Mouse (Mus musculus): ENCODE data around the gene Cog8. TPM values are rescaled to one million over a fixed set of nuclear protein-coding genes. Genes with fewer than 3 reads are reported as not detected.

Gene Cog8
- 10 to 100 TPM; 18.7 to 20.3 TPM for total RNA-seq (2021)
- long read RNA-seq, experiment 1, full-length matches to known transcripts = 13 of 18 reads
- long read RNA-seq, experiment 1, partial matches to known transcripts = 3 of 18 reads
- long read RNA-seq, experiment 1, other reads (novel, unspliced or antisense) = 2 of 18 reads
- long read RNA-seq, experiment 2, full-length matches to known transcripts = 15 of 32 reads
- long read RNA-seq, experiment 2, partial matches to known transcripts = 8 of 32 reads
- long read RNA-seq, experiment 2, other reads (novel, unspliced or antisense) = 9 of 32 reads

GRCm38 (mm10) chr8:107056076-107056972, at the start of gene Cog8, which contains the start of gene Nip7:
Cog8 (minus strand) TSS chr8:107056689.
Nip7 (plus strand) TSS chr8:107056877.
- Histone ChIP-seq H3K4me3 (peak within 1 kb of the TSS; percentile 99), H3K27ac (peak within 1 kb of the TSS; percentile 95)
- peak; percentile 98 for DNase-seq
- intact Hi-C loops (cut with DNase I) = loop anchor here (1.0 kb wide), 1 partner anchor 25 kb away; the partner anchor contains the start of gene Vps4a
- TF ChIP-seq CTCF (IDR thresholded peaks at IDR 0.05) = no peak

GRCm38 (mm10) chr8:107104547-107104946, 48.1 kb upstream of the Cog8 start:
- TF ChIP-seq CTCF (IDR thresholded peaks at IDR 0.05) = peak; percentile 90
- intact Hi-C loops (cut with DNase I) = loop anchor here (1.0 kb wide), 1 partner anchor 220 kb away; no protein-coding TSS in a partner anchor
- H3K4me3 ChIP-seq = no peak overlapping the region
- DNase-seq = peak; percentile 84
- H3K27ac ChIP-seq = no peak overlapping the region

- intact Hi-C loops (cut with DNase I) = no loop called here
- H3K27ac ChIP-seq = no peak overlapping the region
- TF ChIP-seq CTCF (IDR thresholded peaks at IDR 0.05) = no peak
- no peak overlapping the region for H3K4me3 ChIP-seq
- DNase-seq = no peak
These were observed 44.1 kb upstream of the Cog8 start for GRCm38 (mm10) chr8:107100635-107101034.

DNA sequence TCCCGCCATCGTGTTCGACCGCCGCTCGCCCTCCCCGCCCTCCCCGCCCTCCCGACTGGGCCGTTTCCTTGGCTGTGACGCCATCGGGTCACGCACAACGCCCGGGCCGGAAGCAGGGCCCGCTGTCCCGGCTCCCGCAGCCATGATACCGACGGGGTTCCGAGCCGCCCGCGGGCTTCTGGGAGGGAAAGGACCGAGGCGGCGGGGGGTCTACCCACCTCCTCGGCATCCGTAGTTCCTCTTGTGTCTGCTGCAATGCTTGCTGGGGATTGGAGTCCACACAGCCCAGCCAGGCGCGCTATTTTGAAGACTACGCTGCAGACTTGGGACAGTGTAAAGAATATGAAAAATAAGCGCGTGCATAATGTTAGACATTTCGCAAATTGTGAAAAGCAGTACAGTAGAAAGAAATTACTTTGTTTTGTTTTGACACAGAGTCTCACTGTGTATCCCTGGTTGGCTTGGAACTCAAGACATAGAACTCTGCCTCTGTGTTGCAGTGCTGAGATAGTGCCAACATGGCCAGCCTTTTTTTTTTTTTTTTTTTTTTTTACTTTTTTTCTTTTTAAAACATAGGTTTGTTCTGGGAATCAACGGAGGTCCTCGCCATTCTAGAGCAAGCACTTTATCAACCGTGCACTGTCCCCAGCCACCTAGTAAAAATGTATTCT, 40.0 kb upstream of the Cog8 start, which contains the start of gene Terf2:
Terf2 (minus strand) TSS at position 182 of the 671 bp plus-strand sequence.
- Histone ChIP-seq H3K27ac (peak within 1 kb of the TSS; percentile 97), H3K4me3 (peak within 1 kb of the TSS; percentile 87)
- TF ChIP-seq CTCF (IDR thresholded peaks at IDR 0.05) = no peak
- peak; percentile 97 for DNase-seq
- intact Hi-C loops (cut with DNase I) = no loop called here

GRCm38 (mm10) chr8:107095717-107096365, 39.4 kb upstream of the Cog8 start:
- TF ChIP-seq CTCF (IDR thresholded peaks at IDR 0.05) = no peak; the same call in 1 of the 2 replicates
- H3K4me3 ChIP-seq = peak overlapping the region; percentile 87
- peak overlapping the region; percentile 97 for H3K27ac ChIP-seq
- no peak for DNase-seq
- intact Hi-C loops (cut with DNase I) = no loop called here

GRCm38 (mm10) chr8:107090531-107090930, 34.0 kb upstream of the Cog8 start:
- intact Hi-C loops (cut with DNase I) = no loop called here
- TF ChIP-seq CTCF (IDR thresholded peaks at IDR 0.05) = no peak
- DNase-seq = peak; percentile 74

DNA sequence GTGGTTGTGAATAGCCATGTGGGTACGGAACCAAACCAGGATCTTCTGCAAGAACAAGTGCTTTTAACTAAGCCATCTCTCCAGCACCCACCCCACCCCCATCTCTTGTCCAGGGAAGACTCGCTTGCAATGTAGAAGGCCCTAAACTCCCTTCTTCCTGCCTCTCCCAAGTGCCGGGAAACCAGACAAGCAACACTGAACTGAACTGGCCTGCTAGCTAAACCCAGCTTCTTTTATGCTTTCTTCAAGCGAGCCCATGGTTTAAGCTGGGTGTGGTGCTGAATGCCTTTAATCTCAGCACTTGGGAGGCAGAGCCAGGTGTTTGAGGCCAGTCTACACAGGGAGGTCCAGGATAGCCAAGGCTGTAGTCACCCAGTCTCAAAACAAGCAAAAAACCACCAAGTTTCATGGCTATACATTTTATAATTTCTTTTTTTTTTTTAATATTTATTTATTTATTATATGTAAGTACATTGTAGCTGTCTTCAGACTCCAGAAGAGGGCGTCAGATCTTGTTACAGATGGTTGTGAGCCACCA, 32.1 kb upstream of the Cog8 start:
- no peak for TF ChIP-seq CTCF (IDR thresholded peaks at IDR 0.05)
- peak overlapping the region; percentile 20; the same call in 1 of the 2 replicates for H3K27ac ChIP-seq
- intact Hi-C loops (cut with DNase I) = no loop called here
- no peak overlapping the region for H3K4me3 ChIP-seq
- DNase-seq = no peak

More at GRCm38 (mm10) chr8:107090531-107090930, 34.0 kb upstream of the Cog8 start:
- Histone ChIP-seq H3K4me3 (peak overlapping the region; percentile 49), H3K27ac (peak overlapping the region; percentile 90)

DNA sequence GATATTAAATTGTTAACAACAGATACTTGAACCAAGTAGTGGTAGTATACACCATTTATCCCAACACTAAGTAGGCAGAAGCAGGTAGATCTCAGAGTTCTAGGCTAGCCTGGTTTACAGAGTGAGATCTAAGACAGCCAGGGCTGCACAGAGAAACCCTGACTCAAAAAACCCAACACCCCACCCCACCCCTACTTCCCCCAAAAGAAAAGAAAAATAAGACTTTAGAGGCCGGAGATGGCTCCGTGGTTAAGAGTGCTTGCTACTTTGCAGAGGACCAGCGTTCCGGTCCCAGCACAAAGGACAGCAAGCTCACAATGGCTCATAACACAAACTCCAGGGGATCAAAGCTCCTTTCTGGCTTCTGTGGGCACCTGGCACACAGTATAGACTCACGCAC, 29.5 kb upstream of the Cog8 start:
- H3K4me3 ChIP-seq = no peak overlapping the region
- intact Hi-C loops (cut with DNase I) = no loop called here
- TF ChIP-seq CTCF (IDR thresholded peaks at IDR 0.05) = no peak
- no peak overlapping the region for H3K27ac ChIP-seq
- DNase-seq = no peak

DNA sequence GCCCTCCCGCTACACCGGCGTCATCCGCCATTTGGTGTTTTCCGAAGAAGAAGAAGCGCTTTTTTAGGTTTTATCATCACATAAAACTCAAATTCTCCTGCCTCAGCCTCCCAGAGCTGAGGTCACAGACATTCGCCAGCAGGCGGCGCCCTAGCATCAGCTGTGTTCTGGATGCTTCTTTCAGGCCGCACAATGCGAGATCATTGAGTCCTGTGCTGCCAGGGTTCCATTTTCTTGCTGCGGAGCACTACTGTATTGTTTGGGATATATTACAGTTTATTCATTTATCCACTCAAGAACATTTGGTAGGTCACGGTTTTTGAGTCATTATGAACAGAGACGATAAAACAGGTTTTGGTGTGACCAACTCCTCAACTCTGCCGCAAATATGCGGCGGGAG, 28.9 kb upstream of the Cog8 start:
- peak; percentile 35 for TF ChIP-seq CTCF (IDR thresholded peaks at IDR 0.05)
- Histone ChIP-seq H3K4me3 (no peak overlapping the region), H3K27ac (no peak overlapping the region)
- DNase-seq = no peak
- intact Hi-C loops (cut with DNase I) = no loop called here

GRCm38 (mm10) chr8:107076239-107076888, 19.9 kb upstream of the Cog8 start:
- no peak for TF ChIP-seq CTCF (IDR thresholded peaks at IDR 0.05)
- Histone ChIP-seq H3K27ac (no peak overlapping the region), H3K4me3 (no peak overlapping the region)
- intact Hi-C loops (cut with DNase I) = no loop called here
- no peak for DNase-seq

GRCm38 (mm10) chr8:107074128-107074527, 17.6 kb upstream of the Cog8 start:
- TF ChIP-seq CTCF (IDR thresholded peaks at IDR 0.05) = no peak
- Histone ChIP-seq H3K27ac (no peak overlapping the region), H3K4me3 (no peak overlapping the region)
- intact Hi-C loops (cut with DNase I) = no loop called here
- no peak for DNase-seq
